8 mouse cellular contexts compared by ENCODE assay signal in genomic region chr8:4216296-4216695, GRCm38 (mm10). TPM values are rescaled to one million over a fixed set of nuclear protein-coding genes. Genes with fewer than 3 reads are reported as not detected.
A peak's percentile ranks its signal among the peaks of the same experiment; 100 is the strongest.
DNase-seq lines count a peak whose midpoint lies in the region; ATAC-seq and TF ChIP-seq lines count a peak whose summit lies in the region.

No protein-coding gene starts in this region.

- no peak for DNase-seq in heart, postnatal 0 days (ENCODE audit: low spot score)
- no peak for DNase-seq in heart, postnatal 4 days
- no peak for DNase-seq in urinary bladder, postnatal 4 days (ENCODE audit: low spot score in 2 of 2)
- no peak for DNase-seq in gastrocnemius, adult 18-20 months (ENCODE audit: low spot score)

- no peak overlapping the region for H3K27ac ChIP-seq in heart, postnatal 0 days (ENCODE audit: low read depth)
- no peak overlapping the region for H3K27ac ChIP-seq in embryonic facial prominence, embryonic 13.5 days
- peak overlapping the region; percentile 97 for H3K27ac ChIP-seq in hindbrain, embryonic 15.5 days (replicated peaks)
- peak overlapping the region; percentile 94 for H3K27ac ChIP-seq in midbrain, embryonic 15.5 days

- no peak for TF ChIP-seq CTCF in heart, postnatal 0 days (IDR thresholded peaks at IDR 0.05; ENCODE audit: low read depth)

- H3K36me3 ChIP-seq in heart, postnatal 0 days (replicated peaks; ENCODE audit: control insufficient read depth, insufficient read depth, low read length) = no peaks in the 10 kb centered on the region
- no peaks in the 10 kb centered on the region for H3K36me3 ChIP-seq in embryonic facial prominence, embryonic 13.5 days
- peaks cover 3% of the 10 kb centered on the region; the same call in 1 of the 2 replicates for H3K36me3 ChIP-seq in hindbrain, embryonic 15.5 days
- no peaks in the 10 kb centered on the region for H3K36me3 ChIP-seq in midbrain, embryonic 15.5 days (replicated peaks)

- TF ChIP-seq EP300 in heart, postnatal 0 days (IDR thresholded peaks at IDR 0.05; ENCODE audit: low read depth) = no peak

- peaks cover 22% of the 10 kb centered on the region for H3K4me1 ChIP-seq in heart, postnatal 0 days (ENCODE audit: control insufficient read depth, insufficient read depth)
- peaks cover 34% of the 10 kb centered on the region for H3K4me1 ChIP-seq in embryonic facial prominence, embryonic 13.5 days
- H3K4me1 ChIP-seq in hindbrain, embryonic 15.5 days (replicated peaks) = peaks cover 46% of the 10 kb centered on the region
- H3K4me1 ChIP-seq in midbrain, embryonic 15.5 days = peaks cover 40% of the 10 kb centered on the region

- peaks cover 57% of the 10 kb centered on the region for H3K27me3 ChIP-seq in heart, postnatal 0 days (ENCODE audit: control insufficient read depth, insufficient read depth, low read length)
- H3K27me3 ChIP-seq in embryonic facial prominence, embryonic 13.5 days = peaks cover 56% of the 10 kb centered on the region
- H3K27me3 ChIP-seq in hindbrain, embryonic 15.5 days = no peaks in the 10 kb centered on the region
- no peaks in the 10 kb centered on the region for H3K27me3 ChIP-seq in midbrain, embryonic 15.5 days (replicated peaks)

- WGBS in heart, postnatal 0 days = 15% methylated on average over 18 of the region's 18 CpGs
- 8% methylated on average over 18 of the region's 18 CpGs for WGBS in embryonic facial prominence, embryonic 13.5 days
- WGBS in hindbrain, embryonic 15.5 days = 5% methylated on average over 18 of the region's 18 CpGs
- WGBS in midbrain, embryonic 15.5 days = 3% methylated on average over 18 of the region's 18 CpGs

- no peaks in the 10 kb centered on the region for H3K9me3 ChIP-seq in heart, postnatal 0 days (replicated peaks; ENCODE audit: control insufficient read depth, low read length)
- H3K9me3 ChIP-seq in embryonic facial prominence, embryonic 13.5 days = no peaks in the 10 kb centered on the region
- no peaks in the 10 kb centered on the region for H3K9me3 ChIP-seq in hindbrain, embryonic 15.5 days
- no peaks in the 10 kb centered on the region for H3K9me3 ChIP-seq in midbrain, embryonic 15.5 days

- peak overlapping the region; percentile 75; the same call in 1 of the 2 replicates for H3K4me2 ChIP-seq in heart, postnatal 0 days (ENCODE audit: low read depth, low read length)
- peak overlapping the region; percentile 85 for H3K4me2 ChIP-seq in embryonic facial prominence, embryonic 13.5 days
- H3K4me2 ChIP-seq in hindbrain, embryonic 15.5 days = peak overlapping the region; percentile 97
- peak overlapping the region; percentile 91 for H3K4me2 ChIP-seq in midbrain, embryonic 15.5 days

- ATAC-seq in heart, postnatal 0 days (ENCODE audit: insufficient read depth, low read depth) = no peak
- no peak for ATAC-seq in embryonic facial prominence, embryonic 13.5 days (ENCODE audit: insufficient number of reproducible peaks, insufficient read depth, low FRiP score, low TSS enrichment, low read depth)
- peak; percentile 2 for ATAC-seq in hindbrain, embryonic 15.5 days (ENCODE audit: low FRiP score, low read depth)
- ATAC-seq in midbrain, embryonic 15.5 days (replicated peaks) = peak; percentile 9
- ATAC-seq in inflammation-experienced regulatory T-cells, adult 6 months = no peak

- H3K4me3 ChIP-seq in heart, postnatal 0 days (ENCODE audit: low read depth, low read length) = peak overlapping the region; percentile 53
- H3K4me3 ChIP-seq in embryonic facial prominence, embryonic 13.5 days = peak overlapping the region; percentile 48
- H3K4me3 ChIP-seq in hindbrain, embryonic 15.5 days = peak overlapping the region; percentile 82
- peak overlapping the region; percentile 58 for H3K4me3 ChIP-seq in midbrain, embryonic 15.5 days

- H3K9ac ChIP-seq in heart, postnatal 0 days (replicated peaks; ENCODE audit: low read depth, low read length) = no peak overlapping the region
- H3K9ac ChIP-seq in embryonic facial prominence, embryonic 13.5 days = peak overlapping the region; percentile 63
- H3K9ac ChIP-seq in hindbrain, embryonic 15.5 days = peak overlapping the region; percentile 84
- peak overlapping the region; percentile 81 for H3K9ac ChIP-seq in midbrain, embryonic 15.5 days

RNA-seq across cellular contexts. Expression of gene Prr36, which starts 1.0 kb away (rescaled TPM):
- total RNA-seq in heart, postnatal 0 days (2014; rRNA removed; ENCODE audit: low replicate concordance) = not detected in 2 replicates
- polyA plus RNA-seq in heart, postnatal 0 days (2015; fragmentation: Nextera tagmentation; extraction: Ambion mirVana) = 0.04 TPM in 2 replicates
- total RNA-seq in heart, postnatal 4 days (2021) = under 1 TPM; 0.05 to 0.07 TPM
- polyA plus RNA-seq in embryonic facial prominence, embryonic 13.5 days (2015; fragmentation: Nextera tagmentation; extraction: Ambion mirVana) = 2.3 and 3.3 TPM in 2 replicates
- polyA plus RNA-seq in hindbrain, embryonic 15.5 days (2015; fragmentation: Nextera tagmentation; extraction: Ambion mirVana) = 51.1 and 53.0 TPM in 2 replicates
- polyA plus RNA-seq in midbrain, embryonic 15.5 days (2015; fragmentation: Nextera tagmentation; extraction: Ambion mirVana) = 54.7 and 61.1 TPM in 2 replicates
- polyA plus RNA-seq in inflammation-experienced regulatory T-cells, adult 6 months (2017; shearing (Covaris generic)) = under 1 TPM; 0.30 to 0.57 (median 0.50) TPM
- total RNA-seq in gastrocnemius, adult 18-20 months (2021) = not detected

RNA-seq across cellular contexts. Expression of gene Lrrc8e, which starts 10.3 kb away (rescaled TPM):
- total RNA-seq in heart, postnatal 0 days (2014; rRNA removed; ENCODE audit: low replicate concordance) = 0.08 TPM in 1 of 2 replicates, not detected in the other
- 0.08 and 0.21 TPM in 2 replicates for polyA plus RNA-seq in heart, postnatal 0 days (2015; fragmentation: Nextera tagmentation; extraction: Ambion mirVana)
- total RNA-seq in heart, postnatal 4 days (2021) = under 1 TPM; 0.14 TPM
- 1.8 and 2.5 TPM in 2 replicates for polyA plus RNA-seq in embryonic facial prominence, embryonic 13.5 days (2015; fragmentation: Nextera tagmentation; extraction: Ambion mirVana)
- polyA plus RNA-seq in hindbrain, embryonic 15.5 days (2015; fragmentation: Nextera tagmentation; extraction: Ambion mirVana) = 0.07 and 0.08 TPM in 2 replicates
- polyA plus RNA-seq in midbrain, embryonic 15.5 days (2015; fragmentation: Nextera tagmentation; extraction: Ambion mirVana) = 0.08 and 0.11 TPM in 2 replicates
- polyA plus RNA-seq in inflammation-experienced regulatory T-cells, adult 6 months (2017; shearing (Covaris generic)) = under 1 TPM in 1 of 3 experiments, not detected in 2; 0.90 TPM
- total RNA-seq in gastrocnemius, adult 18-20 months (2021) = not detected

RNA-seq across cellular contexts. Expression of gene Map2k7, which starts 22.2 kb away (rescaled TPM):
- 27.7 and 36.8 TPM in 2 replicates for total RNA-seq in heart, postnatal 0 days (2014; rRNA removed; ENCODE audit: low replicate concordance)
- 18.7 and 21.0 TPM in 2 replicates for polyA plus RNA-seq in heart, postnatal 0 days (2015; fragmentation: Nextera tagmentation; extraction: Ambion mirVana)
- 10 to 100 TPM; 66.7 to 68.9 TPM for total RNA-seq in heart, postnatal 4 days (2021)
- 29.8 and 34.0 TPM in 2 replicates for polyA plus RNA-seq in embryonic facial prominence, embryonic 13.5 days (2015; fragmentation: Nextera tagmentation; extraction: Ambion mirVana)
- polyA plus RNA-seq in hindbrain, embryonic 15.5 days (2015; fragmentation: Nextera tagmentation; extraction: Ambion mirVana) = 28.0 and 29.4 TPM in 2 replicates
- 34.0 and 35.7 TPM in 2 replicates for polyA plus RNA-seq in midbrain, embryonic 15.5 days (2015; fragmentation: Nextera tagmentation; extraction: Ambion mirVana)
- 10 to 100 TPM; 17.2 to 33.1 (median 20.0) TPM for polyA plus RNA-seq in inflammation-experienced regulatory T-cells, adult 6 months (2017; shearing (Covaris generic))
- total RNA-seq in gastrocnemius, adult 18-20 months (2021) = 10 to 100 TPM; 80.9 to 90.4 TPM

RNA-seq across cellular contexts. Expression of gene Gm49320, which starts 22.4 kb away (rescaled TPM):
- 0.66 TPM in 1 of 2 replicates, not detected in the other for total RNA-seq in heart, postnatal 0 days (2014; rRNA removed; ENCODE audit: low replicate concordance)
- 0.19 and 0.34 TPM in 2 replicates for polyA plus RNA-seq in heart, postnatal 0 days (2015; fragmentation: Nextera tagmentation; extraction: Ambion mirVana)
- under 1 TPM; 0.24 to 0.52 TPM for total RNA-seq in heart, postnatal 4 days (2021)
- 1.8 and 2.0 TPM in 2 replicates for polyA plus RNA-seq in embryonic facial prominence, embryonic 13.5 days (2015; fragmentation: Nextera tagmentation; extraction: Ambion mirVana)
- polyA plus RNA-seq in hindbrain, embryonic 15.5 days (2015; fragmentation: Nextera tagmentation; extraction: Ambion mirVana) = 0.83 and 0.92 TPM in 2 replicates
- 1.0 and 1.8 TPM in 2 replicates for polyA plus RNA-seq in midbrain, embryonic 15.5 days (2015; fragmentation: Nextera tagmentation; extraction: Ambion mirVana)
- polyA plus RNA-seq in inflammation-experienced regulatory T-cells, adult 6 months (2017; shearing (Covaris generic)) = under 1 TPM in 1 of 3 experiments, not detected in 2; 0.35 TPM
- under 1 TPM in 1 of 2 experiments, not detected in 1; 0.14 TPM for total RNA-seq in gastrocnemius, adult 18-20 months (2021)

RNA-seq across cellular contexts. Expression of gene Tgfbr3l, which starts 31.7 kb away (rescaled TPM):
- 3.9 and 6.4 TPM in 2 replicates for total RNA-seq in heart, postnatal 0 days (2014; rRNA removed; ENCODE audit: low replicate concordance)
- 1.8 and 2.7 TPM in 2 replicates for polyA plus RNA-seq in heart, postnatal 0 days (2015; fragmentation: Nextera tagmentation; extraction: Ambion mirVana)
- total RNA-seq in heart, postnatal 4 days (2021) = 1 to 10 TPM; 4.0 to 5.5 TPM
- 4.6 and 7.3 TPM in 2 replicates for polyA plus RNA-seq in embryonic facial prominence, embryonic 13.5 days (2015; fragmentation: Nextera tagmentation; extraction: Ambion mirVana)
- 4.3 and 4.8 TPM in 2 replicates for polyA plus RNA-seq in hindbrain, embryonic 15.5 days (2015; fragmentation: Nextera tagmentation; extraction: Ambion mirVana)
- 5.2 and 6.6 TPM in 2 replicates for polyA plus RNA-seq in midbrain, embryonic 15.5 days (2015; fragmentation: Nextera tagmentation; extraction: Ambion mirVana)
- polyA plus RNA-seq in inflammation-experienced regulatory T-cells, adult 6 months (2017; shearing (Covaris generic)) = 1 to 10 TPM; 1.9 to 8.2 (median 5.2) TPM
- 1 to 10 TPM; 1.2 to 1.7 TPM for total RNA-seq in gastrocnemius, adult 18-20 months (2021)

Comparison
In these comparisons a context has a peak if more than half of its experiments do, and no peak if none do; other contexts are left out.
1. ATAC-seq: peak in hindbrain, embryonic 15.5 days (single experiment) and midbrain, embryonic 15.5 days (single experiment); none in heart, postnatal 0 days (single experiment), embryonic facial prominence, embryonic 13.5 days (single experiment) and inflammation-experienced regulatory T-cells, adult 6 months (single experiment).
2. H3K27ac ChIP-seq: peak in hindbrain, embryonic 15.5 days (single experiment) and midbrain, embryonic 15.5 days (single experiment); none in heart, postnatal 0 days (single experiment) and embryonic facial prominence, embryonic 13.5 days (single experiment).
3. RNA of gene Prr36, which starts 1.0 kb away (polyA plus RNA-seq): 54.7 to 61.1 TPM in midbrain, embryonic 15.5 days and 51.1 to 53.0 TPM in hindbrain, embryonic 15.5 days; 2.3 to 3.3 TPM in embryonic facial prominence, embryonic 13.5 days, 0.30 to 0.57 TPM in inflammation-experienced regulatory T-cells, adult 6 months and 0.04 TPM in heart, postnatal 0 days; every median in the first group is over 10 times any median in the second.
4. Peak in every context shown above with its lines, with median percentiles within 50 percentile points of each other: H3K4me2 ChIP-seq and H3K4me3 ChIP-seq.